Mouse (Mus musculus) myocyte (in vitro differentiated cells): ENCODE data around the gene Lrrc38. TPM values are rescaled to one million over a fixed set of nuclear protein-coding genes. Genes with fewer than 3 reads are reported as not detected.

Experiments used
- H3K27me3 ChIP-seq: one replicate; pipeline ENCODE4 v1.6.1; 2011; ENCODE audit not compliant: control insufficient read depth, insufficient read depth, insufficient read length
- H3K36me3 ChIP-seq: one replicate; pipeline ENCODE4 v1.6.1; 2011; ENCODE audit not compliant: control insufficient read depth, insufficient read depth
- H3K4me2 ChIP-seq: one replicate; pipeline ENCODE4 v1.6.1; 2011; ENCODE audit warnings: low read depth, control low read depth
- H3K4me3 ChIP-seq: one replicate; pipeline ENCODE4 v1.5.1; 2011; ENCODE audit warnings: mild to moderate bottlenecking, control low read depth, moderate library complexity
- H3K79me2 ChIP-seq: one replicate; pipeline ENCODE4 v1.6.1; 2011; ENCODE audit not compliant: control insufficient read depth, insufficient read depth
- H3ac ChIP-seq: one replicate; pipeline ENCODE4 v1.6.1; 2011; ENCODE audit not compliant: control insufficient read depth, insufficient read length
- CEBPB ChIP-seq: IDR thresholded peaks from 2 replicates; pipeline ENCODE4 v1.6.1; 2011; ENCODE audit warnings: mild to moderate bottlenecking, moderate library complexity; ENCODE audit not compliant: poor library complexity, insufficient read depth, severe bottlenecking
- E2F4 ChIP-seq: IDR thresholded peaks from one replicate; pipeline ENCODE4 v1.6.1; 2011; ENCODE audit warnings: mild to moderate bottlenecking, control low read depth, moderate library complexity; ENCODE audit not compliant: insufficient read depth
- MAX ChIP-seq: IDR thresholded peaks from one replicate; pipeline ENCODE4 v1.6.1; 2011; ENCODE audit warnings: low read depth, mild to moderate bottlenecking, control low read depth
- MYOD1 ChIP-seq, 3 experiments: IDR thresholded peaks; one replicate each; pipeline ENCODE4 v1.6.1; 2011; ENCODE audit warnings: control low read depth in 2 of 3, low read depth in 2 of 3, mild to moderate bottlenecking in 2 of 3, moderate library complexity in 1 of 3; ENCODE audit not compliant: insufficient read length in 2 of 3, control insufficient read depth in 1 of 3
- MYOG ChIP-seq, 3 experiments: IDR thresholded peaks; one replicate each; pipeline ENCODE4 v1.6.1; 2011; ENCODE audit warnings: control low read depth in 2 of 3, low read depth in 2 of 3, mild to moderate bottlenecking in 2 of 3; ENCODE audit not compliant: insufficient read length in 2 of 3, control insufficient read depth in 1 of 3, insufficient read depth in 1 of 3
- POLR2A ChIP-seq: IDR thresholded peaks from one replicate; pipeline ENCODE4 v1.6.1; 2011; ENCODE audit warnings: low read depth, mild to moderate bottlenecking, control low read depth, moderate library complexity; ENCODE audit not compliant: insufficient read length
- POLR2AphosphoS2 ChIP-seq: IDR thresholded peaks from one replicate; pipeline ENCODE4 v1.6.1; 2011; ENCODE audit warnings: low read depth, control low read depth; ENCODE audit not compliant: insufficient read length
- REST ChIP-seq: IDR thresholded peaks from one replicate; pipeline ENCODE4 v1.6.1; 2011; ENCODE audit warnings: mild to moderate bottlenecking, control low read depth, moderate library complexity; ENCODE audit not compliant: insufficient read depth, insufficient read length
- SRF ChIP-seq: IDR thresholded peaks from one replicate; pipeline ENCODE4 v1.6.1; 2011; ENCODE audit warnings: low read depth; ENCODE audit not compliant: control insufficient read depth, insufficient read length
- TCF12 ChIP-seq: IDR thresholded peaks from one replicate; pipeline ENCODE4 v1.6.1; 2011; ENCODE audit warnings: mild to moderate bottlenecking, control low read depth; ENCODE audit not compliant: poor library complexity, insufficient read depth, severe bottlenecking
- TCF3 ChIP-seq: IDR thresholded peaks from one replicate; pipeline ENCODE4 v1.6.1; 2011; ENCODE audit warnings: low read depth, control low read depth; ENCODE audit not compliant: insufficient read length
- USF1 ChIP-seq: IDR thresholded peaks from one replicate; pipeline ENCODE4 v1.6.1; 2011; ENCODE audit warnings: low read depth, mild to moderate bottlenecking, control low read depth, moderate library complexity
- polyA plus RNA-seq: library from polyadenylated mRNA; unstranded; fragments of >200 nt; fragmentation: generic; extraction: Trizol; gene quantifications from one replicate; pipeline ENCODE4 v1.2.1, GENCODE M21; 2012; ENCODE audit warnings: missing spikeins

Gene Lrrc38
- polyA plus RNA-seq, 1 experiment: not detected

DNA sequence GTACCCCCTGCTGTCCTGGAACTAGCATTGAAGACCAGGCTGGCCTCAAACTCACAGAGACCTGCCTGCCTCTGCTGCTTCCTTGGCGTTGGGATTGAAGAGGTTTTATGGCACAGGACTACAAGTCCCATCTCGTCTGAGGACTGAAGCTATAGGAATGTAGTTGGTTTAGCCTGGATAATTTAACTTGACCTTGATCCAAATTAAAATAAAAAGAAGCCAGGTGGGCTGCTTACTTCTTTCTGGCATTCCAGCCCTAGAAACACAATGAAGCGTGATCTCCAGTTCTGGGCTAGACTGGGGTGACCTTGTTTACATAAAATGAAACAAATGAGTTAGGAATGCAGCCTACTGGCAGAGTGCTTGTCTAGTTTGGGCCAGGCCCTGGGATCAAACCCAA is 64.6 kb downstream of the Lrrc38 start:
- no peak overlapping the region for H3K4me2 ChIP-seq
- H3K27me3 ChIP-seq: no peaks in the 10 kb centered on the region
- H3ac ChIP-seq: no peak overlapping the region
- peaks cover 27% of the 10 kb centered on the region for H3K36me3 ChIP-seq
- TF ChIP-seq TCF3 (no peak), E2F4 (no peak), SRF (no peak), USF1 (no peak), POLR2AphosphoS2 (no peak), MYOG (IDR thresholded peaks at IDR 0.05; ENCODE audit: control insufficient read depth in 1 of 3, insufficient read depth in 1 of 3, insufficient read length in 2 of 3, low read depth in 2 of 3) (no peak), MYOD1 (IDR thresholded peaks at IDR 0.05; ENCODE audit: control insufficient read depth in 1 of 3, insufficient read length in 2 of 3, low read depth in 2 of 3) (no peak), REST (no peak), TCF12 (no peak), CEBPB (no peak), MAX (no peak), POLR2A (no peak)
- H3K4me3 ChIP-seq: no peak overlapping the region
- H3K79me2 ChIP-seq: peaks cover 26% of the 10 kb centered on the region

Other genes starting within 250 kb of the Lrrc38 start
- 14.5 TPM for gene Prdm2, start 136.8 kb upstream of the Lrrc38 start, polyA plus RNA-seq
- gene Pdpn, start 50.2 kb upstream of the Lrrc38 start, polyA plus RNA-seq: 102 TPM
- gene Pramel1, start 44.7 kb downstream of the Lrrc38 start, polyA plus RNA-seq: not detected
- 12.6 TPM for gene Pramef8, start 62.7 kb downstream of the Lrrc38 start, polyA plus RNA-seq
- gene Oog4, start 100.6 kb downstream of the Lrrc38 start, polyA plus RNA-seq: not detected
- not detected for gene Gm13043, start 161.6 kb downstream of the Lrrc38 start, polyA plus RNA-seq
- not detected for gene Gm13040, start 186.2 kb downstream of the Lrrc38 start, polyA plus RNA-seq
- gene BC080695, start 201.9 kb downstream of the Lrrc38 start, polyA plus RNA-seq: not detected
- gene Gm13057, start 202.0 kb downstream of the Lrrc38 start, polyA plus RNA-seq: not detected